Mouse (Mus musculus): ENCODE results near the gene Klhdc8b. TPM values are rescaled to one million over a fixed set of nuclear protein-coding genes. Genes with fewer than 3 reads are reported as not detected.

Klhdc8b gene
- polyA plus RNA-seq, 1 experiment from 2014 or later: 36.0 TPM

DNA sequence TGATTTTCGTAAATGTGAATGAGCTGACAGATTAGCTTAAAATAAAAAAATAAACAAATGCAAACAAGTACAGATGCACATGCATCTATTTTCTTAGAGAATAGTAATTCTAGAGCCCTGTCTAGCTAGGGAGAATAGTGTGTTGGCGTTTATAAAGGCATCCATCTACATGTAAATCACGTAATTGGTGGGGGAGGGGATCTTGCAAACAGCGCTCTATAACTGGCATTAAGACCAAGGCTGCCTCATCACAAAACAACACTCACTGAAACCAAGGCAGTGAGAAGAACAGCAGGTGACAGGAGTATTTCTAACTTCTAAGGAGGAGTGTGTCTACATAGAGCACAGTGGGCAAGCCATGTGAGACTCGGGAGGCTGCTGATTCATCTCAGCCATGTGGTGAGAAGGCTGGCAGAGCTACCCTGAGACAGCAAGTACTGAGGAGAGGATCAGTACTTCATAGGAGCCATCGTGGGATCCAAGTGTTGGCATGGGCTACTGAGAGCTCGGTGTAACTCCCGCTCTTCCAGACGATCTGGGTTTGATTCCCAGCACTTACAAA is 49.9 kb downstream of the Klhdc8b start:
- no peak overlapping the region for H3K27ac ChIP-seq
- H3K9me3 ChIP-seq: no peaks in the 10 kb centered on the region
- H3K4me1 ChIP-seq (replicated peaks): no peaks in the 10 kb centered on the region
- no peaks in the 10 kb centered on the region for H3K36me3 ChIP-seq
- H3K9ac ChIP-seq (replicated peaks): no peak overlapping the region
- H3K4me2 ChIP-seq: no peak overlapping the region
- ATAC-seq (ENCODE audit: insufficient number of reproducible peaks, insufficient read depth, low FRiP score, low TSS enrichment, low read depth): no peak
- no peak overlapping the region for H3K4me3 ChIP-seq (replicated peaks)
- no peaks in the 10 kb centered on the region for H3K27me3 ChIP-seq
- 83% methylated on average over 9 of the region's 9 CpGs for WGBS

DNA sequence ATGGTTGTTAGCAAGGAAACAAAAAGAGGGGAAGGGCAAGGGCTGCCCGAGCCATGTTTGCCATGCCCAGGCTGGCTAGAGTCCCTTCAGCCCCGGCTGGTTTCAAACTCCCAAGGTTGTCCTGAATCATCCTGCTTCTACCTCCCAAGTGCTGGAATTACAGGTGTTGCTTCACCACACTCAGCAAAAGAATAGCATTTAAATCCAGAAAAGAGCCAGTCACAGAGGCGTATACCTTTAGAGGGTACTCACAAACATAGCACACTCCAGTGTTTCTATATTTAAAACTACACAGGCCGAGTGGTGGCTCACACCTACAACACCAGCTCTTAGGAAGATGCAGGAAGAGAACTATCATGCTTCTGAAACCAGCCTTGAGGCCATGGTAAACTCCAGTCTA is 51.8 kb downstream of the Klhdc8b start:
- H3K27me3 ChIP-seq: no peaks in the 10 kb centered on the region
- no peaks in the 10 kb centered on the region for H3K9me3 ChIP-seq
- no peaks in the 10 kb centered on the region for H3K4me1 ChIP-seq (replicated peaks)
- no peak overlapping the region for H3K9ac ChIP-seq (replicated peaks)
- no peak overlapping the region for H3K27ac ChIP-seq
- 94% methylated on average over 4 of the region's 4 CpGs for WGBS
- no peak overlapping the region for H3K4me3 ChIP-seq (replicated peaks)
- H3K36me3 ChIP-seq: no peaks in the 10 kb centered on the region
- ATAC-seq (ENCODE audit: insufficient number of reproducible peaks, insufficient read depth, low FRiP score, low TSS enrichment, low read depth): no peak
- H3K4me2 ChIP-seq: no peak overlapping the region

- H3K27ac ChIP-seq: no peak overlapping the region
- H3K4me2 ChIP-seq: no peak overlapping the region
- no peaks in the 10 kb centered on the region for H3K4me1 ChIP-seq (replicated peaks)
- no peaks in the 10 kb centered on the region for H3K36me3 ChIP-seq
- 83% methylated on average over 8 of the region's 8 CpGs for WGBS
- H3K4me3 ChIP-seq (replicated peaks): no peak overlapping the region
- H3K9me3 ChIP-seq: no peaks in the 10 kb centered on the region
- H3K9ac ChIP-seq (replicated peaks): no peak overlapping the region
- no peaks in the 10 kb centered on the region for H3K27me3 ChIP-seq
- ATAC-seq (ENCODE audit: insufficient number of reproducible peaks, insufficient read depth, low FRiP score, low TSS enrichment, low read depth): no peak
Measured at GRCm38 (mm10) chr9:108404451-108404850, 56.9 kb downstream of the Klhdc8b start.

- Histone ChIP-seq H3K4me2 (no peak overlapping the region), H3K27me3 (no peaks in the 10 kb centered on the region), H3K36me3 (no peaks in the 10 kb centered on the region), H3K9ac (replicated peaks) (no peak overlapping the region), H3K4me1 (replicated peaks) (no peaks in the 10 kb centered on the region), H3K27ac (no peak overlapping the region), H3K4me3 (replicated peaks) (no peak overlapping the region), H3K9me3 (no peaks in the 10 kb centered on the region)
- WGBS: 84% methylated on average over 4 of the region's 4 CpGs
- no peak for ATAC-seq (ENCODE audit: insufficient number of reproducible peaks, insufficient read depth, low FRiP score, low TSS enrichment, low read depth)
Measured at GRCm38 (mm10) chr9:108403081-108403480, 58.3 kb downstream of the Klhdc8b start.

DNA sequence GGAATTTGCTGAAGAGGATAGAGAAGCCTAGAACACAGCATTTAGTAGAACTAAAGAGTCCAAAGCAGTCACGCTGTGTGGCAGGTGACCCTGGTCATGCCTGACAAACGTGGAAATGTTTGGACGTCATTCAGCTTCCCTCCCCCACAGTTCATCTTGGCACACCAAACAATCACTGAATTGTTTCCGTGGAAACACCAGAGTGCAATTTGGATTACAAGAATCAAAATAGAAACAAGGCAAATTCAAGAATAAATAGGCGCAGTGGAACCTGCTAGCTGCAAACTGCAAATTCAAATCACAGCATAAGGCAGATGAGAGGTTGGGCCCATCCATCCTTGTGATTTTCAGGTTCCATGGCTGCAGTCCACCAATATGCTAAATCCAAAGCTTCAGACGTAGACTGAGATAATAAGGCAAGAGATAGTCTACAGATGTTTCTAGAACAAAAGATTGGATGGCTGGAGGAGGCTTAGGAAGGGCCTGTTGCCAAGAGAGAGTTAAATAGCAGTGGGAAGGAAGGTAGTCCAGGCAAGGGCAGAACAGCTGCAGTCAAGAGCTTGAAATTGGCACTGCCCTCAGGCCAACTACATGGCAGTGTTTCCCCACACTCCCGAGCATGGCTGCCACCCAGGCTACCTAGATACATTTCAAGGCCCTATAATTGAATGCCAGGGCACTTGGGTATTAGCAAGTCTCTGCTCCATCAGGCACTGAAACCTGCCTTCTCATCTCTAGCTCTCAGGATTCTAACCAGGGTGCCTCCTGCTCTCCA is 60.0 kb downstream of the Klhdc8b start:
- Histone ChIP-seq H3K4me1 (replicated peaks) (no peaks in the 10 kb centered on the region), H3K36me3 (no peaks in the 10 kb centered on the region), H3K27ac (no peak overlapping the region), H3K4me2 (no peak overlapping the region), H3K27me3 (no peaks in the 10 kb centered on the region), H3K9ac (replicated peaks) (no peak overlapping the region), H3K9me3 (no peaks in the 10 kb centered on the region), H3K4me3 (replicated peaks) (no peak overlapping the region)
- no peak for ATAC-seq (ENCODE audit: insufficient number of reproducible peaks, insufficient read depth, low FRiP score, low TSS enrichment, low read depth)
- 82% methylated on average over 7 of the region's 7 CpGs for WGBS

DNA sequence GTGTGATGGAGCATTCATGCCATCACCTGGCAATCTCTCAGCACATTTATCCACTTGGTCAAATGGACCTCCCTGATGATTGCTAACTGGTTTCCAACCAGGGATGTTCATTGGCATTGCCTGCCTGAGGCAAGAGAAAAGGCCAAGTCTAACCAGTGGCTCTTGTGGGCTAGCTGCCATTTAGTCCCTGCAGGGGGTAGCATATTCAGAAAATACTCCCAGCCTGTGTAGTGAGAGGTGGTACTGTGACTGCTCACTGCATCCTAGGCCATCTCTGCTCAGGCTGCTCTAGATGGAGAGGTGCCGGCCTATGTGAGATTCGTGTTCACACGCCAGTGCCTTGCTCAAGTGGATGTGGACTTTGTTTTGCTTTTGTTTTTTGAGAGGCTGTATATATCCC is 63.1 kb downstream of the Klhdc8b start:
- peaks cover 10% of the 10 kb centered on the region for H3K36me3 ChIP-seq
- no peak for ATAC-seq (ENCODE audit: insufficient number of reproducible peaks, insufficient read depth, low FRiP score, low TSS enrichment, low read depth)
- no peak overlapping the region for H3K9ac ChIP-seq (replicated peaks)
- H3K9me3 ChIP-seq: no peaks in the 10 kb centered on the region
- 94% methylated on average over 3 of the region's 3 CpGs for WGBS
- no peak overlapping the region for H3K4me3 ChIP-seq (replicated peaks)
- H3K27me3 ChIP-seq: no peaks in the 10 kb centered on the region
- no peak overlapping the region for H3K4me2 ChIP-seq
- H3K27ac ChIP-seq: no peak overlapping the region
- no peaks in the 10 kb centered on the region for H3K4me1 ChIP-seq (replicated peaks)

Other genes starting within 250 kb of the Klhdc8b start
- gene Dag1, start 197.6 kb downstream of the Klhdc8b start, polyA plus RNA-seq (2016; fragmentation: Nextera tagmentation; extraction: Ambion mirVana): 45.7 and 53.3 TPM in 2 replicates
- 45.0 and 46.4 TPM in 2 replicates for gene Nicn1, start 171.2 kb downstream of the Klhdc8b start, polyA plus RNA-seq (2016; fragmentation: Nextera tagmentation; extraction: Ambion mirVana)
- 13.3 and 17.0 TPM in 2 replicates for gene Amt, start 164.7 kb downstream of the Klhdc8b start, polyA plus RNA-seq (2016; fragmentation: Nextera tagmentation; extraction: Ambion mirVana)
- 324 and 387 TPM in 2 replicates for gene Rhoa, start 155.5 kb downstream of the Klhdc8b start, polyA plus RNA-seq (2016; fragmentation: Nextera tagmentation; extraction: Ambion mirVana)
- 21.2 and 22.6 TPM in 2 replicates for gene Tcta, start 155.4 kb downstream of the Klhdc8b start, polyA plus RNA-seq (2016; fragmentation: Nextera tagmentation; extraction: Ambion mirVana)
- gene Gpx1, start 122.7 kb downstream of the Klhdc8b start, polyA plus RNA-seq (2016; fragmentation: Nextera tagmentation; extraction: Ambion mirVana): 797 and 821 TPM in 2 replicates
- 117 and 118 TPM in 2 replicates for gene Usp4, start 113.7 kb downstream of the Klhdc8b start, polyA plus RNA-seq (2016; fragmentation: Nextera tagmentation; extraction: Ambion mirVana)
- 0.81 and 0.91 TPM in 2 replicates for gene 1700102P08Rik, start 68.8 kb downstream of the Klhdc8b start, polyA plus RNA-seq (2016; fragmentation: Nextera tagmentation; extraction: Ambion mirVana)
- gene Ccdc36, start 33.1 kb downstream of the Klhdc8b start, polyA plus RNA-seq (2016; fragmentation: Nextera tagmentation; extraction: Ambion mirVana): 2.1 and 2.4 TPM in 2 replicates
- not detected in 2 replicates for gene BC048562, start 25.1 kb downstream of the Klhdc8b start, polyA plus RNA-seq (2016; fragmentation: Nextera tagmentation; extraction: Ambion mirVana)
- gene Ccdc71, start 1.1 kb downstream of the Klhdc8b start, polyA plus RNA-seq (2016; fragmentation: Nextera tagmentation; extraction: Ambion mirVana): 44.6 and 49.5 TPM in 2 replicates
- 40.8 and 43.7 TPM in 2 replicates for gene Lamb2, start 18.2 kb upstream of the Klhdc8b start, polyA plus RNA-seq (2016; fragmentation: Nextera tagmentation; extraction: Ambion mirVana)
- gene Usp19, start 29.0 kb upstream of the Klhdc8b start, polyA plus RNA-seq (2016; fragmentation: Nextera tagmentation; extraction: Ambion mirVana): 99.3 and 99.7 TPM in 2 replicates
- 106 and 112 TPM in 2 replicates for gene Qars, start 46.1 kb upstream of the Klhdc8b start, polyA plus RNA-seq (2016; fragmentation: Nextera tagmentation; extraction: Ambion mirVana)
- 156 and 159 TPM in 2 replicates for gene Qrich1, start 55.2 kb upstream of the Klhdc8b start, polyA plus RNA-seq (2016; fragmentation: Nextera tagmentation; extraction: Ambion mirVana)
- gene Impdh2, start 98.7 kb upstream of the Klhdc8b start, polyA plus RNA-seq (2016; fragmentation: Nextera tagmentation; extraction: Ambion mirVana): 201 and 213 TPM in 2 replicates
- gene Ndufaf3, start 105.9 kb upstream of the Klhdc8b start, polyA plus RNA-seq (2016; fragmentation: Nextera tagmentation; extraction: Ambion mirVana): 50.6 and 53.8 TPM in 2 replicates
- gene Dalrd3, start 108.3 kb upstream of the Klhdc8b start, polyA plus RNA-seq (2016; fragmentation: Nextera tagmentation; extraction: Ambion mirVana): 197 and 230 TPM in 2 replicates
- gene Wdr6, start 117.2 kb upstream of the Klhdc8b start, polyA plus RNA-seq (2016; fragmentation: Nextera tagmentation; extraction: Ambion mirVana): 237 TPM in 2 replicates
- gene P4htm, start 136.1 kb upstream of the Klhdc8b start, polyA plus RNA-seq (2016; fragmentation: Nextera tagmentation; extraction: Ambion mirVana): 11.6 and 11.7 TPM in 2 replicates
- gene Arih2, start 187.8 kb upstream of the Klhdc8b start, polyA plus RNA-seq (2016; fragmentation: Nextera tagmentation; extraction: Ambion mirVana): 54.6 and 61.3 TPM in 2 replicates
- 40.7 and 43.2 TPM in 2 replicates for gene Slc25a20, start 200.5 kb upstream of the Klhdc8b start, polyA plus RNA-seq (2016; fragmentation: Nextera tagmentation; extraction: Ambion mirVana)
- 34.8 and 35.5 TPM in 2 replicates for gene Prkar2a, start 227.7 kb upstream of the Klhdc8b start, polyA plus RNA-seq (2016; fragmentation: Nextera tagmentation; extraction: Ambion mirVana)